Mouse (Mus musculus) gastrocnemius, postnatal 4 days (tissue): Measurements from ENCODE around the gene Dnaaf3. TPM values are rescaled to one million over a fixed set of nuclear protein-coding genes. Genes with fewer than 3 reads are reported as not detected.
A peak's percentile ranks its signal among the peaks of the same experiment; 100 is the strongest.

Source experiments
- DNase-seq, 2 experiments: peaks; one replicate each; pipeline ENCODE4 v3.0.0; 2021 to 2022; ENCODE audit warnings: low spot score in 2 of 2, mixed read lengths in 2 of 2
- microRNA-seq: library from miRNA; unstranded; fragments of <30 nt; microRNA quantifications from one replicate; pipeline ENCODE4 v1.2.0, GENCODE M21; 2021
- total RNA-seq, 2 experiments: library from RNA; stranded (reverse); gene quantifications; 2 replicates each; pipeline ENCODE4 v1.2.3; 2021

Dnaaf3 gene
- total RNA-seq, 2 experiments from 2014 or later, result 0.26 to 0.44 TPM

DNA sequence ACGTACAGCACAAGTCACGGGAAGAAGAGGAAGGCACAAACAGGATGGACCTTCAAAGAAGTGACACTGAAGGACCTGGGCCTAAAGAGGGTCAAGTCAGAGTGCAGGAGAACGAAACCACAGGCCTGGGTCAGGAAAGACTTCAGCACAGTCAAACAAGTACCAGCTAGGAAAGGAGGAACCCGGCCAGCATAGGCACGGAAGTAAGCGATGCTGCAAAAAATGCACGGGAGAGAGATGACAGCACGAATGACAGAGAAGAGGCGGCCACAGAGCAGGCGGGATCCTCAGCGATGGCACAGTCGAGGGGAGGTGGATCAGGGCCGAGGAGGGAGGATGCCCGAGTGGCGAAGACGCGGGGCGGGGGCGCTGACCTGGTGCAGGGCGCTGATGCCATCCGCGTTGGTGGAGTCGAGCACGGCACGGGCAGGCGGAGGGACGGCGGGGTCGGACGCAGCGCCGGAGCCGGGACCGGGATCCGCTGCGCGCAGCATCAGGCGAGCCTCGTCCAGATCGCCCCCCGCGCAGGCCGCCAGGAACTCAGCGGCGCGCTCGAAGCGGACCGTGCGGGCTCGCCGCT, 31.3 kb downstream of the Dnaaf3 start:
- DNase-seq, result peak; percentile 41 to 53

DNA sequence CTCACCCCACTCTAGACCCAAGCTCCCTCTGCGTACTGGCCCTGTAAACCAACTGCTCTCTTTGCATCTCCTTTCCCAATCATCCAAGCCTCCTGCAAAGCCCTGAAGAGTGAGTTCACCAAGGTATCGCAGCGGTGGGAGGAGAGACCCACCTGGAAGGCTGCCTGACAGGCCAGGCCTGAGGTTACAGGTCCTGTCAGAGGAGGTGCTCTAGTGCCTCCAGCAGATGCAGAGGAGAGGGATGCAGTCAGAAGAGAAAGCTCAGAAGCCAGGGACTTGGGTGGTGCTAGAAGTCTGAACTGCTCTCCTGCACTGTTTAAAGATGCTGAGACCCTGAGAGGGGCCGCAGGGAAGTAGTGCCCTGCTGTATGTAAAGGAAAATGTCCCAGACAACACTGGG, 33.2 kb downstream of the Dnaaf3 start:
- DNase-seq, result no peak

- DNase-seq, result peak in 1 of 2 experiments; percentile 73
These were observed 34.0 kb downstream of the Dnaaf3 start for GRCm38 (mm10) chr7:4498251-4498650.

- no peak for DNase-seq
These were observed 34.9 kb downstream of the Dnaaf3 start for GRCm38 (mm10) chr7:4497271-4497903.

GRCm38 (mm10) chr7:4496468-4496867, 35.8 kb downstream of the Dnaaf3 start:
- no peak for DNase-seq

DNA sequence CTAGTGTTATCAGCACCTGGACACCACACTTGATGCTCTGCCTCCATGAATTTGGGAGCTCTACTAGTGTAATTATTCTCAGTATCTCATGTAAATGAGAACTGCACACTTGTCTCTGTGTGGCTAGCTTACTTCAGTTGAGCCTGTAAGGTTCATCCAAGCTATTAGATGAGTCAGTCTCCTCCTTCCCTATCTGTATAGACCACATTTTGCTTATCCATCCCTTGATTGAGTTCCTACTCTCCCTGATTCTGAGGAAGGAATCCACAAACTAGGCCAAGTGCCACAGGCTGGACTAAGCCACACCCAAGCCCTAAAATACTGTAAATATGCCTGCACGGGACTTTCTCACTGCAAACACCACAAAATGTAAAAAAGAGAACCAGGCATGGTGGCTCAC, 38.3 kb downstream of the Dnaaf3 start:
- DNase-seq, result no peak

- DNase-seq, result no peak
These were observed 39.7 kb downstream of the Dnaaf3 start for GRCm38 (mm10) chr7:4492284-4493224.

- DNase-seq, result no peak
These were observed 40.9 kb downstream of the Dnaaf3 start for GRCm38 (mm10) chr7:4491308-4491707.

- no peak for DNase-seq
These were observed 50.0 kb downstream of the Dnaaf3 start for GRCm38 (mm10) chr7:4482281-4482680.

GRCm38 (mm10) chr7:4479674-4480073, 52.6 kb downstream of the Dnaaf3 start:
- DNase-seq, result no peak

DNA sequence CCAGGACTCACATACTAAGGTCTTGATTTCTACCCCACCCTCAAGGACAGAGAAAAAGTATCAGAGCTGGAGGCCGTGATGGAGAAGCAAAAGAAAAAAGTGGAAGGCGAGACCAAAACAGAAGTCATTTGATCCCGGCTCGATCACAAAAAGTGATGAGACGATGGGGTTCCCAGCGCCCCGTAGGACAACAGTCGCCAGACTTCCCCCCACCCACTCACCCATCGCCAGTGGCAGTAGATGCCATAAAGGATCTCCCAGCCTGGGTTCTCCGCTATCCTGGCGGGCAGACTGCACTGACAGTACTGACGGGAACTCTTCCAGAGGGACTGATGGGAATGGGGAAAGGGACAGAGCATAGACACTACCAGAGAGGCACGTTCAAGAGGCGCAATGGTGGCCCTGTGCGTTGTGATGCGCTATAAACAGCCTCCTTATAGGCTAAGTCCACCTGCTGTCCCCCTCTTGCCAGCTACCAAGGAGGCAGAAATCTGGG, 53.4 kb downstream of the Dnaaf3 start:
- DNase-seq, result no peak

DNA sequence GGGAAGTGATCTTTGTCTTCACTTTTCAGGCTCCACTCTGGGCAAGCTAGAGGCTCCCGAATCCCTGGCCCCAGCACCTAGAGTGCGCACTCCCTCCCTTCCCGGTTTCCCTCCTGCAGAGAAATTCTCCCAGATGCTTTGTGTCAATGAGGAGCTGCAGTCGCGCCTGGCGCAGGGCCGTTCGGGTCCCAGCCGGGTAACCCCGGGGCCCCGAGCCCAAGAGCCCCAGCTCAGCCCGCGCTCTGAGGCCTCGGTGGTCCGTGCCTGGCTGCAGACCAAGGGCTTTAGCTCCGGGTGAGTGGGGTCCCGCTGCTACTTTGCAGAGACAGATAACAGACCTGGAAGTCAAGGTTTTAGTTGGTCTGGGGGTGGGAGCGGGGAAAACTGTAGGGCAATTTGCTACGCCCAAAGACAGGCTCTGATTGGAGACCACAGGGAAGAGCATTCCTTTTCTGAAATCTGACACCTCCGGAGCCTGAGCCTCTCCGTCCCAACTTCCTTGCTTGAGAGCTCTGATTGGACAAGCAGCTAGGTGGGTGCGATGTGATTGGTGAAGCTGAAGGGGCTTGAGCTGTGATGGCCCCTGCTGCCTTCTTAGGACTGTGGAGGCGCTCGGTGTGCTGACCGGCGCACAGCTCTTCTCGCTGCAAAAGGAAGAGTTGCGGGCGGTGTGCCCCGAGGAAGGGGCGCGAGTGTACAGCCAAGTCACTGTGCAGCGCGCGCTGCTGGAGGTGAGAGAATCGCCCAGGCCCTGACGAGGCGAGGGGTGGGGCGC, 54.0 kb downstream of the Dnaaf3 start:
- DNase-seq, result peak in 1 of 2 experiments; percentile 65

DNA sequence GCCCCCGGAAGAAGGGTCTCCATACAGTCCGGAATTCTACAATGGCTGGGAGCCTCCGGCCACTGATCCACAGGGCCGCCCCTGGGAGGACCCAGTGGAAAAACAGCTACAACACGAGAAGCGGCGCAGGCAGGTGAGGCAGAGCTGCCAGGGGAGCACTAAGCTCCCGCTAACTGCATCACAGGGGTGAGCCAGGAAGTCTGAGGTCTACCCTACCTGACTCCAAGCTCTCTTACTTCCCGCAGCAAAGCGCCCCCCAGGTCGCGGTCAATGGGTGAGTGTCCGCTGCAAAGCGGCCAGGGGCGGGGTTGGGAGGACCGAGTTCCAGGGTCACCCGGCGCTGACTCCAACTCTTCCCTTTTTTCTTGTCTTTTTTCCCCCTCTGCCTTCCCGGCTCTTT, 58.3 kb downstream of the Dnaaf3 start:
- DNase-seq, result no peak

Small RNA genes within 50 kb of the gene (microRNA-seq; reads per million reads assigned to microRNA genes)
- not detected for gene Gm23577

Other genes with a start within 250 kb of the Dnaaf3 start
- gene Ncr1, start 194.7 kb downstream of the Dnaaf3 start, total RNA-seq, result not detected
- gene Gp6, start 134.7 kb downstream of the Dnaaf3 start, total RNA-seq, result not detected
- 10 to 100 TPM; 18.0 to 20.7 TPM for gene Rdh13, start 86.8 kb downstream of the Dnaaf3 start, total RNA-seq
- 1 to 10 TPM; 2.4 to 5.1 TPM for gene Eps8l1, start 71.8 kb downstream of the Dnaaf3 start, total RNA-seq
- gene Ppp1r12c, start 30.8 kb downstream of the Dnaaf3 start, total RNA-seq, result 10 to 100 TPM; 63.9 to 81.6 TPM
- 100 to 1,000 TPM; 466 to 479 TPM for gene Tnnt1, start 16.1 kb downstream of the Dnaaf3 start, total RNA-seq
- 1 to 10 TPM; 1.7 to 3.0 TPM for gene Tnni3, start 8.2 kb downstream of the Dnaaf3 start, total RNA-seq
- under 1 TPM in 1 of 2 experiments, not detected in 1; 0.25 TPM for gene Syt5, start 15.1 kb upstream of the Dnaaf3 start, total RNA-seq
- not detected for gene Ptprh, start 71.6 kb upstream of the Dnaaf3 start, total RNA-seq
- gene Tmem86b, start 99.0 kb upstream of the Dnaaf3 start, total RNA-seq, result 1 to 10 TPM; 7.0 to 7.8 TPM
- 10 to 100 TPM; 72.0 to 76.5 TPM for gene Ppp6r1, start 126.6 kb upstream of the Dnaaf3 start, total RNA-seq
- gene Hspbp1, start 152.6 kb upstream of the Dnaaf3 start, total RNA-seq, result 10 to 100 TPM; 25.7 to 27.8 TPM
- 1 to 10 TPM; 6.7 to 7.3 TPM for gene Brsk1, start 158.2 kb upstream of the Dnaaf3 start, total RNA-seq
- under 1 TPM; 0.13 to 0.29 TPM for gene Tmem150b, start 192.8 kb upstream of the Dnaaf3 start, total RNA-seq
- gene Kmt5c, start 207.7 kb upstream of the Dnaaf3 start, total RNA-seq, result 10 to 100 TPM; 33.2 to 39.2 TPM
- 1 to 10 TPM; 7.6 to 8.0 TPM for gene Cox6b2, start 220.6 kb upstream of the Dnaaf3 start, total RNA-seq
- not detected for gene Fam71e2, start 238.8 kb upstream of the Dnaaf3 start, total RNA-seq